Mouse (Mus musculus) lung, embryonic 15.5 days (tissue): ENCODE measurements at regions not wholly inside any gene's neighbourhood (a gene's known extent, or its start where the extent isn't known, plus 50 kb on each side); places are given as distances from the start of the nearest gene placed in this dataset.

Experiments
- ATAC-seq: fragments of 200-750 bp; cut with Nextera tagmentation; 2 replicates; pipeline ENCODE4 v1.8.0; 2017; ENCODE audit warnings: moderate number of reproducible peaks, borderline replicate concordance; ENCODE audit not compliant: low FRiP score, low TSS enrichment; ENCODE audit errors: extremely low read depth
- H3K27ac ChIP-seq: fragments of 300-500 bp; sonication (generic); 2 replicates; pipeline ENCODE4 v1.5.1; 2015; ENCODE audit warnings: moderate library complexity, mild to moderate bottlenecking, inconsistent platforms
- H3K27me3 ChIP-seq: fragments of 300-500 bp; sonication (generic); 2 replicates; pipeline ENCODE4 v1.6.1; 2015; ENCODE audit warnings: inconsistent platforms
- H3K36me3 ChIP-seq: fragments of 300-500 bp; sonication (generic); 2 replicates; pipeline ENCODE4 v1.6.1; 2015; ENCODE audit warnings: inconsistent platforms
- H3K4me1 ChIP-seq: fragments of 300-500 bp; sonication (generic); 2 replicates; pipeline ENCODE4 v1.6.1; 2015; ENCODE audit warnings: inconsistent platforms
- H3K4me2 ChIP-seq: fragments of 300-500 bp; sonication (generic); 2 replicates; pipeline ENCODE4 v1.6.1; 2015; ENCODE audit warnings: inconsistent platforms, mild to moderate bottlenecking, moderate library complexity
- H3K4me3 ChIP-seq: fragments of 300-500 bp; sonication (generic); 2 replicates; pipeline ENCODE4 v1.5.1; 2015; ENCODE audit warnings: mild to moderate bottlenecking, inconsistent platforms
- H3K9ac ChIP-seq: fragments of 300-500 bp; sonication (generic); 2 replicates; pipeline ENCODE4 v1.6.1; 2015; ENCODE audit warnings: inconsistent platforms
- H3K9me3 ChIP-seq: fragments of 300-500 bp; sonication (generic); 2 replicates; pipeline ENCODE4 v1.6.1; 2016; ENCODE audit warnings: inconsistent platforms
- WGBS: fragments of 180-500 bp; shearing (Covaris S2); methylation state at CpG from one replicate; pipeline ENCODE4 v1.1.7; 2015; 5-methylcytosine and 5-hydroxymethylcytosine counted together

DNA sequence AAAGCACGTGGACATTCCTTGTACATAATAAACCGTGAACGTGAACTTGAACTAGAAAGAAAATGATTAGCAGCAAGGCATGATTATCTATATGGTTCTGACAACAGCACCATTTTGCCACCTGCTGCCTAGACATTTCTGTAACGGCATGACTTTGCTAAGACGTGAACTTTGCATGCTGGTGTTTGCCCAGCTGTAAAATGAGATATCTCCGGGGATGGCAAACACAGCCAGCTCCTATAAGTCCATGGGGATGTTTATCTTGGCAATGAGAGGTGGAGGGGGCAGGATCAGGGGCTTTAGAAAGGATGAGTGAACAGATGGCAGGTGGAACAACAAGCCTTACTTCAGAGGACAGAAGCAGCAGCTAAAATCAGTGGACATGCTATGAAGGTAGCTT, 522.9 kb upstream of the Castor2 start:
- H3K4me3 ChIP-seq: no peak overlapping the region
- no peak for ATAC-seq
- 53% methylated on average over 6 of the region's 6 CpGs for WGBS
- no peaks in the 10 kb centered on the region for H3K4me1 ChIP-seq
- no peaks in the 10 kb centered on the region for H3K27me3 ChIP-seq
- H3K9me3 ChIP-seq: no peaks in the 10 kb centered on the region
- no peak overlapping the region for H3K9ac ChIP-seq
- no peak overlapping the region for H3K4me2 ChIP-seq
- H3K36me3 ChIP-seq: no peaks in the 10 kb centered on the region
- H3K27ac ChIP-seq: no peak overlapping the region

DNA sequence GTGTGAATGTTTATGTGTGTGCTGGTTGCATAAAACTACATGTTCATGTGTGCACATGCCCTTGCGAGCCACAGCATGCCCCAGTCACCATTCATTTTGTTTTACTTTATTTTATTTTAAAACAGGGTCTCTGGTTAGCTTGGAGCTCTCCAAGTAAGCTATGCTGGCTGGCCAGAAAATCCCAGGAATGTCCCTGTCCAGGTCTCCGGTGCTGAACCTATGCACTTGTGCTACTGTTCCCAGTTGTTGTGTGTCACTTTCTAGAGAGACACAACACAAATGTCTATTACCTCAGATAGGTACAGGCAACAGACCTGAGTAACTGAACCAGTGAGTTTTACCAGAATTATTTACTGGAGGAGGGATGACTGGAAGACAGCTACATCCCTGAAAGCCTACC, 530.4 kb upstream of the Castor2 start:
- H3K4me3 ChIP-seq: no peak overlapping the region
- no peak overlapping the region for H3K9ac ChIP-seq
- H3K27ac ChIP-seq: no peak overlapping the region
- H3K4me1 ChIP-seq: no peaks in the 10 kb centered on the region
- H3K27me3 ChIP-seq: no peaks in the 10 kb centered on the region
- no peak overlapping the region for H3K4me2 ChIP-seq
- H3K36me3 ChIP-seq: no peaks in the 10 kb centered on the region
- WGBS: 75% methylated on average over 2 of the region's 2 CpGs
- H3K9me3 ChIP-seq: no peaks in the 10 kb centered on the region
- no peak for ATAC-seq

DNA sequence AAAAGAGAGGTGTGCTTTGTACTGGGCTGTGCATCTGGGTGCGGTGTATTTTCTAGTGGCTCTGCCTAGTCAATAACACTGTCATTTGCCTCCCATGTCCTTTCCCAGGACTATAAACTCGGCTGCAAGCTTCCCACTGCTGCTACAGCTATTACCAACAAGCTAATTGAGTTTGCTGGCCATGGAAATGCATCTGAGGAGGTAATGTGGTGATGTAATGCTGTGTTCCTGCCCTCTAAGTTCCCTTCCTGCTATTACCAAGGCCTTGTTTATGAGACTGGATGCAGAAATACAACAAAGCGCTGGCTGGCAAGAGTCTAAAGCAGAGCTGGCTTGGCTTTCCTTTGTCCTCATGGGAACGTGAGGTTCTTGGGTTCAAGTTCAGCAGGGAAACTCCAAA, 533.0 kb upstream of the Castor2 start:
- ATAC-seq: no peak

GRCm38 (mm10) chr5:133550657-133551056, 548.9 kb upstream of the Castor2 start:
- Histone ChIP-seq H3K9ac (no peak overlapping the region), H3K4me3 (no peak overlapping the region), H3K27ac (no peak overlapping the region), H3K4me2 (no peak overlapping the region), H3K27me3 (no peaks in the 10 kb centered on the region), H3K4me1 (no peaks in the 10 kb centered on the region), H3K36me3 (no peaks in the 10 kb centered on the region), H3K9me3 (no peaks in the 10 kb centered on the region)
- no peak for ATAC-seq
- 65% methylated on average over 7 of the region's 7 CpGs for WGBS

More for the DNA sequence above, 533.0 kb upstream of the Castor2 start:
- Histone ChIP-seq H3K4me2 (no peak overlapping the region), H3K4me3 (no peak overlapping the region), H3K27ac (no peak overlapping the region), H3K4me1 (no peaks in the 10 kb centered on the region), H3K9me3 (no peaks in the 10 kb centered on the region), H3K9ac (no peak overlapping the region), H3K27me3 (no peaks in the 10 kb centered on the region), H3K36me3 (no peaks in the 10 kb centered on the region)
- 76% methylated on average over 4 of the region's 4 CpGs for WGBS

DNA sequence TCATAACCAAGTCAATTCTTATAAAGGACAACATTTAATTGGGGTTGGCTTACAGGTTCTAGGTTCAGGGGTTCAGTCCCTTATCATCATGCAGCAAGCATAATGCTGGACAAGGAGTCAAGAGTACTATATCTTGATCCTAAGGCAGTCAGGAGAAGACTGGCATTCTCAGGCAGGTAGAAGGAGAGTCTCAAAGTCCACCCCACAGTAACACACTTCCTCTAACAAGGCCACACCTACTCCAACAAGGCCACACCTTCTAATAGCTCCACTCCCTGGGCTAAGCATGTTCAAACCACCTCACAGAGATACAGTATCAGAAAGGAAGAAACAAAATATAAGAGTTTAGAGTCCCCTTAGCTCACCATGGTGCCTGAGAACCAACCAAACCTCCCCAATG, 557.3 kb upstream of the Castor2 start:
- H3K4me2 ChIP-seq: no peak overlapping the region
- H3K4me3 ChIP-seq: no peak overlapping the region
- H3K4me1 ChIP-seq: no peaks in the 10 kb centered on the region
- H3K9ac ChIP-seq: no peak overlapping the region
- no peak overlapping the region for H3K27ac ChIP-seq
- H3K9me3 ChIP-seq: no peaks in the 10 kb centered on the region
- ATAC-seq: no peak
- no peaks in the 10 kb centered on the region for H3K27me3 ChIP-seq
- no peaks in the 10 kb centered on the region for H3K36me3 ChIP-seq

DNA sequence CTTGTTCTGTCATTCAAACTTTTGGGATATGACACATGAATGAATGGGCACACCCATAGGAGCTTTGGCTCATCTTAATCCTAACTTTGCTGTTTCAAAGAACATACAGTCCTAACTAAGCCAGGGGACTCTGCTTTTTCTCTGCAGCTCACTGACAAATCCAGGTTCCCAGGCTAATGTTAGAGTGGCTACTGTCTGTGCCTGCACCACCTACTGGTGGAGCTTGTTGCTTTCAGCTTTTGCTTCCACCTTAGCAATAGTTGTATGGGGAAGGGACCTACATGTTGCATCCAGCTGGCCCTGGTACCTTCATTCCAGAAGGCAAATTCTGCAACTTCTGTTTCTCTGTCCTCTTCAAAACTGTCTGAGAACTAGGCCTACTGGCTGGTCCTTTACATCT, 566.8 kb upstream of the Castor2 start:
- ATAC-seq: no peak
- H3K9ac ChIP-seq: no peak overlapping the region
- H3K9me3 ChIP-seq: no peaks in the 10 kb centered on the region
- H3K36me3 ChIP-seq: no peaks in the 10 kb centered on the region
- H3K4me2 ChIP-seq: no peak overlapping the region
- H3K27me3 ChIP-seq: no peaks in the 10 kb centered on the region
- no peak overlapping the region for H3K4me3 ChIP-seq
- H3K4me1 ChIP-seq: no peaks in the 10 kb centered on the region
- no peak overlapping the region for H3K27ac ChIP-seq

GRCm38 (mm10) chr5:133505661-133506060, 593.9 kb upstream of the Castor2 start:
- Histone ChIP-seq H3K4me2 (no peak overlapping the region), H3K9ac (no peak overlapping the region), H3K4me1 (no peaks in the 10 kb centered on the region), H3K27ac (no peak overlapping the region), H3K9me3 (no peaks in the 10 kb centered on the region), H3K36me3 (no peaks in the 10 kb centered on the region), H3K4me3 (no peak overlapping the region), H3K27me3 (no peaks in the 10 kb centered on the region)
- 61% methylated on average over 2 of the region's 2 CpGs for WGBS
- no peak for ATAC-seq

DNA sequence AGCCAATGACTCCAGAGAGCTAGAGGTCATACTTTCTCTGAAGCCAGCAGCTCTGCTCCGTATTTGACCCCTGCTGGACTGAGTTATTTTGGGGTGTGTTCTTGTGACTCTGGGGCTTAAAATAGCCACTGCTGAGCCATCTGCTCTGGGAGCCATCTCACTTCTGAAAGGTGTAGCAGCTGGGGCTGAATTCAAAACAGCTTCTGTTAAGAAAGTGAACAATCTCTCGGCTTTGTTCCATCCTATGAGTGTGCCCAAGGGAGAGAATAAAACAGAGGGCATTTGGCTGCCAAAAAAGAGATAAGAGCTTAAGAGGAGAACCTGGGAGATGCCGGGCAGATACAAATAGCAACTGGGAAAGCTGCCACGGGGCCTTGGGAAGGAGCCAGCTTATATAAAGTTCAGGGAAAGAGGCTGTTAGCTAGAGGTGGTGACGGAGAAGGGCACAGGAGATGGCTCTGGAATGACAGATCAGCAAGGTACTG, 611.7 kb upstream of the Castor2 start:
- 25% methylated on average over 5 of the region's 5 CpGs for WGBS
- Histone ChIP-seq H3K36me3 (no peaks in the 10 kb centered on the region), H3K27me3 (no peaks in the 10 kb centered on the region), H3K4me1 (0 out of 2 replicates have a peak, but pooled peaks cover 5% of the 10 kb centered on the region), H3K27ac (no peak overlapping the region), H3K4me2 (no peak overlapping the region), H3K9me3 (no peaks in the 10 kb centered on the region), H3K4me3 (no peak overlapping the region), H3K9ac (no peak overlapping the region)
- ATAC-seq: no peak

DNA sequence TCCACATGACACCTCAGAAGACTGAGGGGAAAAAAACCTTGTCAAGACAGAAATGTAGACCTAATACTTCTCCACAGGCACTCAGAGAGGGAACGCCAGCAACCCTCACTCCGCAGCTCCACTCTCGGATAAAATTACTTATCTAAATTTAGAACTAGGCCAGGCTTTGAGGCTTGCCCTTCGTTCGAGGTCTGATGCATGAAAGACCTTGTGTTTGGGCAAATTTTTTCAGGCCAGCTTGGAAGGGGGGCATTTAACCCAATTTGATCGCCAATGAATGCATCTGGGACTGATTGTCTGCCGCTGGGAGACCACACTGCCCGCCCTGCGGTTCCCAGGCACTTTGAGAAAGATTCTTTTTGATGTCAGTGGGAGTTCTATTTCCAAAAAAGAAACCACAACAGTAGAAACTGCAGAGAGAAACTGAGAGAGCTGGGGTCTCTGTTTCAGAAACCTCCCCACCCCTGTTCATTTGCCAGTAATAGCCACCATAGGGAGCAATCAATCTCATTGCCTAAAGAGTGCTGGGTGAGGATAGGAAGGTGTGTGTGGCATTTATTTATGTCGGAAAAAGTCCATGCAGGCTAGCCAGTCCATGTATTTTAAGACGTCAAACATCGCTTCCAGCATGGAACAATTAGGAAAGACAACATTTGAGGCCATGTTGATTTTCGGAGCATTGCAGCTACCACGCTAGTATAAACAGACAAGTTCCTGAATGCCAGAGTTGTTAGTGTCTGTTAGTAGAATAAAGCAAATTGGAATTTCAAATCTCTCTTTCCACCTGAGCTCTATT, 617.0 kb upstream of the Castor2 start:
- Histone ChIP-seq H3K4me1 (no peaks in the 10 kb centered on the region), H3K36me3 (no peaks in the 10 kb centered on the region), H3K27ac (no peak overlapping the region), H3K4me3 (no peak overlapping the region), H3K4me2 (no peak overlapping the region), H3K9ac (no peak overlapping the region), H3K9me3 (no peaks in the 10 kb centered on the region), H3K27me3 (no peaks in the 10 kb centered on the region)
- WGBS: 63% methylated on average over 14 of the region's 14 CpGs
- ATAC-seq: no peak

- Histone ChIP-seq H3K27me3 (no peaks in the 10 kb centered on the region), H3K4me2 (no peak overlapping the region), H3K9me3 (no peaks in the 10 kb centered on the region), H3K27ac (no peak overlapping the region), H3K36me3 (no peaks in the 10 kb centered on the region), H3K4me1 (no peaks in the 10 kb centered on the region), H3K9ac (no peak overlapping the region), H3K4me3 (no peak overlapping the region)
- WGBS: 87% methylated on average over 6 of the region's 6 CpGs
- ATAC-seq: no peak
These were observed 620.3 kb upstream of the Castor2 start for GRCm38 (mm10) chr5:133479205-133479604.

GRCm38 (mm10) chr5:133453349-133454049, 646.0 kb upstream of the Castor2 start:
- WGBS: 62% methylated on average over 7 of the region's 7 CpGs

GRCm38 (mm10) chr5:133449926-133450325, 649.6 kb upstream of the Castor2 start:
- no peak overlapping the region for H3K9ac ChIP-seq

More at GRCm38 (mm10) chr5:133453349-133454049, 646.0 kb upstream of the Castor2 start:
- Histone ChIP-seq H3K4me3 (no peak overlapping the region), H3K4me2 (no peak overlapping the region), H3K27me3 (no peaks in the 10 kb centered on the region), H3K9ac (no peak overlapping the region), H3K4me1 (no peaks in the 10 kb centered on the region), H3K36me3 (no peaks in the 10 kb centered on the region), H3K9me3 (no peaks in the 10 kb centered on the region), H3K27ac (no peak overlapping the region)
- ATAC-seq: no peak

More at GRCm38 (mm10) chr5:133449926-133450325, 649.6 kb upstream of the Castor2 start:
- Histone ChIP-seq H3K4me3 (no peak overlapping the region), H3K36me3 (no peaks in the 10 kb centered on the region), H3K4me1 (no peaks in the 10 kb centered on the region), H3K9me3 (no peaks in the 10 kb centered on the region), H3K27ac (no peak overlapping the region), H3K27me3 (no peaks in the 10 kb centered on the region), H3K4me2 (no peak overlapping the region)
- ATAC-seq: no peak
- 85% methylated on average over 3 of the region's 3 CpGs for WGBS
